Comparison of ENCODE assay signal across 23 mouse cellular contexts in genomic region chr11:63706057-63706456, GRCm38 (mm10).
DNase-seq lines count a peak whose midpoint lies in the region; ATAC-seq and TF ChIP-seq lines count a peak whose summit lies in the region.
"Had no signal": no experiment of that assay in that cellular context is flagged by ENCODE, and none has a peak within 500 bp of the region (broad histone marks: within the 10 kb centered on the region; RNA-seq: fewer than 3 reads in every experiment).

No protein-coding gene starts in this region.

- no peak overlapping the region for H3K4me2 ChIP-seq in forebrain, embryonic 15.5 days (replicated peaks)
- no peak overlapping the region for H3K4me2 ChIP-seq in hindbrain, postnatal 0 days (ENCODE audit: low read depth, low read length)
- no peak overlapping the region for H3K4me2 ChIP-seq in midbrain, postnatal 0 days (ENCODE audit: low read depth, low read length, poor library complexity, severe bottlenecking)
- H3K4me2 ChIP-seq: heart, embryonic 11.5 days; heart, embryonic 15.5 days; hindbrain, embryonic 15.5 days had no signal

- no peak for ATAC-seq in forebrain, embryonic 15.5 days (replicated peaks)
- no peak for ATAC-seq in hindbrain, postnatal 0 days
- no peak for ATAC-seq in midbrain, postnatal 0 days (ENCODE audit: low FRiP score)
- ATAC-seq: CD4-positive, CD25-positive, alpha-beta regulatory T cell, adult 4 months had no signal

- H3K27me3 ChIP-seq in forebrain, embryonic 10.5 days (ENCODE audit: poor library complexity, severe bottlenecking), result peaks cover 74% of the 10 kb centered on the region
- H3K27me3 ChIP-seq in forebrain, embryonic 15.5 days, result peaks cover 5% of the 10 kb centered on the region; the same call in 1 of the 2 replicates
- H3K27me3 ChIP-seq in hindbrain, embryonic 10.5 days (ENCODE audit: insufficient read depth, poor library complexity, severe bottlenecking), result peaks cover 10% of the 10 kb centered on the region; the same call in 1 of the 2 replicates
- no peaks in the 10 kb centered on the region for H3K27me3 ChIP-seq in hindbrain, postnatal 0 days (ENCODE audit: insufficient read depth, low read length)
- H3K27me3 ChIP-seq in midbrain, embryonic 10.5 days (ENCODE audit: low read depth, poor library complexity, severe bottlenecking), result peaks cover 47% of the 10 kb centered on the region
- H3K27me3 ChIP-seq in midbrain, postnatal 0 days (ENCODE audit: insufficient read depth, low read length), result no peaks in the 10 kb centered on the region
- H3K27me3 ChIP-seq: embryonic facial prominence, embryonic 12.5 days; heart, embryonic 15.5 days; hindbrain, embryonic 15.5 days had no signal

- no peak for TF ChIP-seq CTCF in hindbrain, postnatal 0 days (IDR thresholded peaks at IDR 0.05; ENCODE audit: low read depth)
- TF ChIP-seq CTCF in midbrain, postnatal 0 days (IDR thresholded peaks at IDR 0.05), result no peak

- H3K36me3 ChIP-seq in forebrain, embryonic 10.5 days (replicated peaks), result no peaks in the 10 kb centered on the region
- H3K36me3 ChIP-seq in forebrain, embryonic 15.5 days, result no peaks in the 10 kb centered on the region
- no peaks in the 10 kb centered on the region for H3K36me3 ChIP-seq in hindbrain, embryonic 10.5 days
- no peaks in the 10 kb centered on the region for H3K36me3 ChIP-seq in hindbrain, postnatal 0 days (ENCODE audit: insufficient read depth, low read length)
- H3K36me3 ChIP-seq in midbrain, embryonic 10.5 days, result no peaks in the 10 kb centered on the region
- no peaks in the 10 kb centered on the region for H3K36me3 ChIP-seq in midbrain, postnatal 0 days (ENCODE audit: insufficient read depth, low read length)
- H3K36me3 ChIP-seq: embryonic facial prominence, embryonic 12.5 days; G1E; heart, embryonic 15.5 days; hindbrain, embryonic 15.5 days had no signal

- H3K27ac ChIP-seq in forebrain, embryonic 10.5 days, result 0 out of 2 replicates have a peak overlapping the region, but pooled peaks have one; percentile 30
- H3K27ac ChIP-seq in forebrain, embryonic 15.5 days (replicated peaks), result no peak overlapping the region
- peak overlapping the region; percentile 46 for H3K27ac ChIP-seq in hindbrain, embryonic 10.5 days
- H3K27ac ChIP-seq in hindbrain, postnatal 0 days, result no peak overlapping the region
- H3K27ac ChIP-seq in midbrain, embryonic 10.5 days (replicated peaks), result peak overlapping the region; percentile 43; the same call in 1 of the 2 replicates
- H3K27ac ChIP-seq in midbrain, postnatal 0 days (ENCODE audit: low read depth, low read length), result no peak overlapping the region
- H3K27ac ChIP-seq: embryonic facial prominence, embryonic 12.5 days; heart, adult 2 months; heart, embryonic 15.5 days; hindbrain, embryonic 15.5 days had no signal

- no peak overlapping the region for H3K4me3 ChIP-seq in forebrain, embryonic 10.5 days
- H3K4me3 ChIP-seq in forebrain, embryonic 15.5 days, result no peak overlapping the region
- H3K4me3 ChIP-seq in hindbrain, embryonic 10.5 days, result no peak overlapping the region
- no peak overlapping the region for H3K4me3 ChIP-seq in hindbrain, postnatal 0 days (ENCODE audit: low read length)
- no peak overlapping the region for H3K4me3 ChIP-seq in midbrain, embryonic 10.5 days
- no peak overlapping the region for H3K4me3 ChIP-seq in midbrain, postnatal 0 days (ENCODE audit: low read depth, low read length)
- H3K4me3 ChIP-seq: embryonic facial prominence, embryonic 12.5 days; heart, adult 2 months; heart, embryonic 15.5 days; hindbrain, embryonic 15.5 days had no signal

- H3K9me3 ChIP-seq in forebrain, embryonic 10.5 days, result no peaks in the 10 kb centered on the region
- H3K9me3 ChIP-seq in forebrain, embryonic 15.5 days, result no peaks in the 10 kb centered on the region
- no peaks in the 10 kb centered on the region for H3K9me3 ChIP-seq in hindbrain, embryonic 10.5 days
- no peaks in the 10 kb centered on the region for H3K9me3 ChIP-seq in hindbrain, postnatal 0 days (ENCODE audit: low read length)
- H3K9me3 ChIP-seq in midbrain, embryonic 10.5 days (replicated peaks), result no peaks in the 10 kb centered on the region
- no peaks in the 10 kb centered on the region for H3K9me3 ChIP-seq in midbrain, postnatal 0 days (ENCODE audit: low read length)
- H3K9me3 ChIP-seq: embryonic facial prominence, embryonic 12.5 days; heart, embryonic 15.5 days; hindbrain, embryonic 15.5 days had no signal

- DNase-seq in forebrain, embryonic 10.5 days (ENCODE audit: extremely low spot score, low spot score), result no peak
- DNase-seq in hindbrain, embryonic 10.5 days (ENCODE audit: low spot score), result no peak
- DNase-seq in hindbrain, postnatal 0 days (ENCODE audit: low spot score), result no peak
- DNase-seq in midbrain, embryonic 10.5 days (ENCODE audit: low spot score), result no peak
- DNase-seq in midbrain, postnatal 0 days (ENCODE audit: low spot score), result no peak
- DNase-seq in kidney, postnatal 25 days, result no peak
- DNase-seq: adrenal gland, adult 8-10 months; adrenal gland, postnatal 36 days; B cell, adult 2 months; cerebellum, adult 11 months; cerebellum, adult 8-10 months; cerebellum, postnatal 14 days; embryo, embryonic 11 days; gastrocnemius, postnatal 14 days; heart, adult 2 months; heart, postnatal 14 days had no signal

- H3K9ac ChIP-seq in forebrain, embryonic 15.5 days (replicated peaks), result no peak overlapping the region
- H3K9ac ChIP-seq in hindbrain, postnatal 0 days (replicated peaks; ENCODE audit: low read length), result no peak overlapping the region
- H3K9ac ChIP-seq in midbrain, postnatal 0 days (replicated peaks; ENCODE audit: low read length, poor library complexity, severe bottlenecking), result no peak overlapping the region
- H3K9ac ChIP-seq: embryonic facial prominence, embryonic 12.5 days; heart, embryonic 15.5 days; hindbrain, embryonic 15.5 days had no signal

- peaks cover 37% of the 10 kb centered on the region for H3K4me1 ChIP-seq in forebrain, embryonic 10.5 days
- peaks cover 36% of the 10 kb centered on the region for H3K4me1 ChIP-seq in forebrain, embryonic 15.5 days
- H3K4me1 ChIP-seq in hindbrain, embryonic 10.5 days (replicated peaks), result peaks cover 35% of the 10 kb centered on the region
- no peaks in the 10 kb centered on the region for H3K4me1 ChIP-seq in hindbrain, postnatal 0 days (ENCODE audit: insufficient read depth, low read length)
- peaks cover 43% of the 10 kb centered on the region for H3K4me1 ChIP-seq in midbrain, embryonic 10.5 days
- no peaks in the 10 kb centered on the region for H3K4me1 ChIP-seq in midbrain, postnatal 0 days (ENCODE audit: insufficient read depth, low read length)

- WGBS in forebrain, embryonic 10.5 days, result 65% methylated on average over 8 of the region's 8 CpGs
- 41% methylated on average over 8 of the region's 8 CpGs for WGBS in forebrain, embryonic 15.5 days
- 56% methylated on average over 8 of the region's 8 CpGs for WGBS in hindbrain, embryonic 10.5 days
- WGBS in hindbrain, postnatal 0 days, result 55% methylated on average over 8 of the region's 8 CpGs
- WGBS in midbrain, embryonic 10.5 days, result 69% methylated on average over 8 of the region's 8 CpGs
- 66% methylated on average over 8 of the region's 8 CpGs for WGBS in midbrain, postnatal 0 days

Comparison
In these comparisons a context has a peak if more than half of its experiments do, and no peak if none do; other contexts are left out.
1. H3K27ac ChIP-seq: peak in forebrain, embryonic 10.5 days (single experiment), hindbrain, embryonic 10.5 days (single experiment) and midbrain, embryonic 10.5 days (single experiment); none in forebrain, embryonic 15.5 days (single experiment), hindbrain, postnatal 0 days (single experiment) and midbrain, postnatal 0 days (single experiment).